Mouse (Mus musculus) kidney, postnatal 25 days (tissue): ENCODE data around the gene Peli2.

Experiments
- DNase-seq, 2 experiments: peaks; one replicate each; pipeline ENCODE4 v3.0.0; 2021; ENCODE audit warnings: mixed read lengths in 2 of 2

The Peli2 gene

GRCm38 (mm10) chr14:48225810-48226446 lies 105.3 kb downstream of the Peli2 start:
- peak in 1 of 2 experiments; percentile 55 for DNase-seq

GRCm38 (mm10) chr14:48226759-48227158 lies 106.1 kb downstream of the Peli2 start:
- DNase-seq, result no peak

- no peak for DNase-seq
Measured at GRCm38 (mm10) chr14:48234785-48235519, 114.3 kb downstream of the Peli2 start.

- no peak for DNase-seq
Measured at GRCm38 (mm10) chr14:48241335-48241734, 120.7 kb downstream of the Peli2 start.

GRCm38 (mm10) chr14:48246236-48246635 lies 125.6 kb downstream of the Peli2 start:
- DNase-seq, result peak in 1 of 2 experiments; percentile 30

- peak in 1 of 2 experiments; percentile 3 for DNase-seq
Measured at GRCm38 (mm10) chr14:48246963-48247362, 126.3 kb downstream of the Peli2 start.

GRCm38 (mm10) chr14:48249459-48249858 lies 128.8 kb downstream of the Peli2 start:
- no peak for DNase-seq

- peak in 1 of 2 experiments; percentile 27 for DNase-seq
Measured at GRCm38 (mm10) chr14:48249909-48250308, 129.3 kb downstream of the Peli2 start.

GRCm38 (mm10) chr14:48251381-48251979 lies 130.9 kb downstream of the Peli2 start:
- no peak for DNase-seq

GRCm38 (mm10) chr14:48253183-48253582 lies 132.6 kb downstream of the Peli2 start:
- DNase-seq, result no peak

GRCm38 (mm10) chr14:48254696-48255095 lies 134.1 kb downstream of the Peli2 start:
- no peak for DNase-seq

- no peak for DNase-seq
Measured at GRCm38 (mm10) chr14:48255290-48255689, 134.7 kb downstream of the Peli2 start.

- DNase-seq, result peak; percentile 49
Measured at GRCm38 (mm10) chr14:48257759-48258158, 137.1 kb downstream of the Peli2 start.

GRCm38 (mm10) chr14:48258696-48259366 lies 138.2 kb downstream of the Peli2 start:
- DNase-seq, result no peak

- DNase-seq, result no peak
Measured at GRCm38 (mm10) chr14:48263146-48263545, 142.5 kb downstream of the Peli2 start.

GRCm38 (mm10) chr14:48266710-48267109 lies 146.1 kb downstream of the Peli2 start:
- DNase-seq, result no peak

- no peak for DNase-seq
Measured at GRCm38 (mm10) chr14:48278291-48278690, 157.7 kb downstream of the Peli2 start.

- DNase-seq, result no peak
Measured at GRCm38 (mm10) chr14:48286949-48287348, 166.3 kb downstream of the Peli2 start.

- no peak for DNase-seq
Measured at GRCm38 (mm10) chr14:48287581-48287980, 167.0 kb downstream of the Peli2 start.

- DNase-seq, result no peak
Measured at GRCm38 (mm10) chr14:48288600-48288999, 168.0 kb downstream of the Peli2 start.

GRCm38 (mm10) chr14:48289602-48290599 lies 169.3 kb downstream of the Peli2 start:
- no peak for DNase-seq

- no peak for DNase-seq
Measured at GRCm38 (mm10) chr14:48293498-48293897, 172.9 kb downstream of the Peli2 start.
